Mouse (Mus musculus) spleen, postnatal 4 days (tissue): ENCODE results near the gene Adk.
"Not testable (repeated sequence)": the region's sequence is repeated elsewhere in the genome, so short reads cannot be mapped to it uniquely, and the experiment has no call there.

Source experiments
- DNase-seq, 2 experiments: peaks; one replicate each; pipeline ENCODE4 v3.0.0; 2022; ENCODE audit warnings: low spot score in 2 of 2

The Adk gene

DNA sequence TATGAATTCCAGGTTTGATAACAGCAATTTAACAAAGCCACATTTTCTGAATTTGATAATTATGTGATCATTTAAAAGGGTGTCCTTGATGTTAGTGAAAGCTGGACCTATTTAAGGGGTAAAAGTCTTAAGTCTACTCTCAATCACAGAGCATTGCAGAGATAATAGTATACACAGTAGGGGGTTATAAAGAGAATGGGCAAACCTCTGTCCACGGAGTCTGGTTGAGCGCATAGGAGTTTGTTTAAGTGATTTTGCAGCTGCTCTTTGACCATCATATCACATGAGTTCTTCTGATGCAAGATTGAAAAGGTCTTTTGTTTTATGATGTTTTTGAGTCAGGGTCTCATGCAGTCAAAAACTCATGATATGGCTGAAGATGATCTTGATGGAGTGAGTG lies 431.8 kb downstream of the Adk start:
- no peak for DNase-seq

DNA sequence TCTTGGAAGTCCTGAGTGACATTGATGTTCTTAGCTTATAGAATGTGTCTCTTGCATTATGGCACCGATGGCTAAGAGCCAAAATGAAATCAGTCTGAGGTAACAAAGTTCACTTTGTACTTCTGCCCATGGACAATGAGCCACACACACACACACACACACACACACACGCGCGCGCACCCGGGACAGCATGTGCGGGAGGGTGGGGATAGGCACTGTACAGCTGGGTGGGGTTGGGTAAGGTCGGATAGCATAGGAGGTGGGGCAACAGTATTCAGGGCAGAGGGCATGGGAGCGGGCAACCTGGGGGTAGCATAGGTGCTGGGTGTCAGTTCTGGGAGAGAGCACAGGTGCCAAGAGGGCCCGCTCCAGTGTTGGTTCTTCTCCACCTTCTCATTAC lies 432.3 kb downstream of the Adk start:
- no peak for DNase-seq

DNA sequence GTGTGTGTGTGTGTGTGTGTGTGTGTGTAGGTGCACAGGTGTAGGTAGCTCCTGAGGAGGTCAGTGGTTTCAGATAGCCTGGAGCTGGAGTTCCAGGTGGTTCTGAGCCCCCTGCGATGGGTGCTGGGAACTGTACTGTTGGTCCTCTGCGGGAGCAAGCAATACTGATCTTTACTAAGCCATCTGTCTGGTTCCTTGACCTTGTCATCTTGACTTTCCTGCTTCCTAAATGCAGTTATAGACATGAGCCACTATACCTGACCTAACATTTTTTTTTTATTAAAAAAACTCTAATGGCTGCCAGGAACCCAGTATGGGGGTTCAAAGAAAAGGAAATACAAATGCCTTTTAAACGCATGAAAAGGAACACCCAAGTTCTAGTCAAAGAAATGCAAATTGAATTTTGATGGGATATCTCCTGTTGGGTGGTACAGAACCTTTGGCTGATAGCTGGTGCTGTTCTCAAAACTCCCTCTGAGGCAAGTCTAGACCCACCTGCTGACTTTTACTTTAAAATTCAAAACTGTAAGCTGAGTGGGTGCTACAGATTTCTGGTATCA lies 433.7 kb downstream of the Adk start:
- DNase-seq, result no peak

DNA sequence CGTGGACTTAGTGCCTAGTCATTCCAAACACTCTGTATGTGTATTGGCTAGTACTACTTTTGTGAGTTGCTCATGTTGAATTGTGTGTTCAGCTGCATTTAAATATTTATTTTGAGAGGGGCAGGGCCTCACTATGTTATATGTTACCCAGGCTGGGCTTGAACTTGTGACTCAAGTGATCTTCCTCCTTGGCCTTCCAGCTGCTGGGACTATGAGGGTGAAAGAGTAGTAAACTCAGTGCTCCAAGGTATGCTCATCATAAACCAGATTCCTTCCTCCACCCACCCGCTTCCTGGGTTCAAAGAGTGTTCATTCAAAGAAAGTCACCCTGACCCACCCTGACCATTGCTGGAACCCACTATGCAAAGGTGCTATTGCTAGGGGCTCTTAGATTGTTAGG lies 434.8 kb downstream of the Adk start:
- DNase-seq, result not testable (repeated sequence)

DNA sequence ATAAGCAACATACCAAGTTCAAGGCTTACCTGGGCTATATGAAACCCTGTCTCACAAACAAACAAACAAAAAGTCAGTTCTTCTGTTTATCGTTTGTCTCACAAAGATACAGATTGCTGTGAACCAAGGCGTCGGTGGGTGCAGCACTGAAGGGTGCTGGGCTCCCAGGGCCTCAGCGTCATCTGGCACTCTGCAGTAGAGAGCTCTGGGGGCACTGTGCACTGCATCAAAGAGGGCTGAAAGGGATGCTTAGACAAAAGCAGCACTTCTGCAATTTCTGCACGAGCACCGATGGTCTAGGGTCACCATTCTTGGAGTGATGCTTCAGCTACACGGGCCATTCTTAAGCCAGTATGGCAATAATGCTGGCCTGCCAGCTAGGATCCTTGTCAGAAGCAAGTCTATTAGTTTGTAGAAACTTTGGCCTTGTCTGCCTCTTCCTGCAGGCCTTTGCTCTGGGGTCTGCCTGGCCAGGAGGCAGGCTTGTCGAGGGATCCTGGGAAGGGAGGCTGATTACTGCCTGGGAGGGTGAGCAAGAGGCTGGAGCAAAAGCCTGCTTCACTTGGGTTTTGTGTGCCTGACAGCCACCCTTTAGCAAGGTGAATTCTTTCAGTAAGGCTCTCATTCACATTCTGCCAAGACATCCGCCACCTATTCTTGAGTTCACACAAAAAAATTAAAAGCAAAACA lies 436.2 kb downstream of the Adk start:
- DNase-seq, result not testable (repeated sequence)

DNA sequence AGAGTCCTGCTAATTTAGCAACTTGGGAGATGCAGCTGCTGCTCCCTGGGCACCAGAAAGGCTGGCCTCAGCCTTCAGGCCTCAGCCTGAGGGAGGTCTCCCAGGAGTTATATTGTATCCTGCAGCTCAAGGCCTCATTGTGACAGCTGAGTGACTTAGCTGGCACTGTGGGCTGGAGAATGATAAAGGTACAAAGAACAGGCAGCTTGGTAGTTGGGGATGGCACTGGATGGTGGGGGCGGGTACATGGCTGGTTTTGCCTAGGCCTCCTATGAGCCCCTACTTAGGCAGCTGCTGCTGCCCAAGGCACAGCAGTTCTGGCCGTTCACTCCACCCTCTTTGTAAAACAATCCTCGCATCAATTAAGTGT lies 436.7 kb downstream of the Adk start:
- no peak for DNase-seq

DNA sequence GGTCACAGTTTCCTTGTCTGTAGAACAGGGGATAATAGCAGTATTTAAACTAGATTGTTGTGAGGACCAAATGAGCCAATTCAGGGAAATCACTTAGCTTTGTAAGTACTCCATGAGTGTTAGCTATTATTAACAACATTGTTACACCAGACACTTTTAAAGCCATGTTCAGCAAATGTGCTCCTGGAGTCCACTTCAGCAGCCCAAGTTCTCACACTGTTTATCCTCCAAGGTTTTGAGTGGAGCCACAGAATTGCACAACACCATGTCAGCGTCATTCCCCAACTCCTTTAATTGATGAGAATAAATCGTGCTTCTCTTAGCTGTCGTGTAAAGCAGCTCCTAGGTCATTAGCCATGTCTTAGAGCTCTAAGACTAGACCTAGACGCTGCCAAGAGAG lies 437.8 kb downstream of the Adk start:
- DNase-seq, result no peak
